Mouse (Mus musculus): ENCODE data around the gene Elp5. TPM values are rescaled to one million over a fixed set of nuclear protein-coding genes. Genes with fewer than 3 reads are reported as not detected.

Elp5 gene
- total RNA-seq, 1 experiment from 2014 or later: 43.7 TPM

DNA sequence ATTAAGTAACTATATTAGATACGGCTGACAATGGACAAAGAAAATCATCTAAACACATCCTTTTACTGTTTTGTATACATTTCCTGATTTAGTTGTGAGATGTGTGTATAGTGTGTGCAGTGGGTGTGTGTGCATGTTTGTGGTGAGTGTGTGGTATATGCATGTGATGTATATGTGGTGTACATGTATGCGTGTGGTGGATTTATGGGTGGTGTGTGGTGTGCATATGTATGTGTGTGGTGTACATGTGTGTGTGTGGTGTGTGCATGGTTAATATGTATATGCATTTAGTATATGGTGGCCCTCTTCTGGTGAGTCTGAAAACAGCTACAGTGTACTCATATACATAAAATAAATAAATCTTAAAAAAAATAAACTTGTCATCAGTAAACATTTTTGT lies 54.8 kb downstream of the Elp5 start:
- ATAC-seq (replicated peaks; ENCODE audit: insufficient number of reproducible peaks, low FRiP score, low TSS enrichment, poor library complexity, severe bottlenecking): no peak

DNA sequence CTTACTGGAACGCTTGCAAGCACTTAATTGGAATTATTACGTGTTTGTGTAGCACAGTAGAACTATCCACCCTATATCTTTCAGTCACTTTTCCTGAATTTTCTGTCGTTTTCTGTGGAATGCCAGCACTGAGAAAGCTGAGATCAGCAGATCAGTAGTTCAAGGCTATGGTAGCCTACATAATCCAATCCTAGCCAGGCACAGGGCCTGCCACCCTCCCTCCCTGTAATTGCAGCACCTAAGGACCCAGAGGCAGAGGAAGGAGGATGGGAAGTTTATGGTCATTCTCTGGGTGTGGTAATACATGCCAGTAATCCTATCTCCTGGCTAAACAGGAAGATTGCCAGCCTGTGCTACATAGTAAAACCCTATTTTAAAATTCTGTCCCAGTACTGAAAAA lies 59.5 kb downstream of the Elp5 start:
- no peak for ATAC-seq (replicated peaks; ENCODE audit: insufficient number of reproducible peaks, low FRiP score, low TSS enrichment, poor library complexity, severe bottlenecking)

DNA sequence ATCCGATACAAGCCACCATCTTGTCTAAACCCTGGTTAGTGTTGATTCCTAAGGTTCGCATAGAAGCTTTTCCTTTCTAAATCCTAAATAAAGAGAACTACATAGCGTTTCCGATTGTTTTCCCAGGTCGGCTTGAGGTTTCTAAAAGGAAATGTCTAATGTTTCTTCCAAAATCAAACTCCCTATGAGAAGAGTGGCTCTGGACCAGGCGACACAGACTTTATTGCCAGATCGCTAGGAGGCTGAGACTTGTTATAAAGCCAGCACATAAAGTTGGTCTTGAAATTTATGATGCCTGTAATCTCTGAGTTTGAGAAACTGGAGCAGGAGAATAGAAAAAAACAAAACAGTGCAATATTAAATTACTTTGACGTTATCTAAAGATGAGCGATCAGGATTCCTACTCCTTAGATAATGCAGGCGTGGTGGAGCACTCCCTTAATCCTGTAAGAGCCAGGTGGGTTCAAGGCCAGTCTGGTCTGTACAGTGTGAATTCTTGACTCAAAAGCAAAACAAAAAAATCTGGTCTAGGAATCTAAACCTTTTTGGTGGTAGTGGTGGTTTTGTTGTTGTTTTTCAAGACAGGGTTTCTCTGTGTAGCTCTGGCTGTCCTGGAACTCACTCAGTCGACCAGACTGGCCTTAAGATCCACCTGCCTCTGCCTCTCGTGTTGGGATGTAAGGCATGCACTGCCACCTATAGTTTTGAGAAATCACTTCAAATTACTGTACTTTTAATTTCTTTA lies 60.1 kb downstream of the Elp5 start:
- no peak for ATAC-seq (replicated peaks; ENCODE audit: insufficient number of reproducible peaks, low FRiP score, low TSS enrichment, poor library complexity, severe bottlenecking)

DNA sequence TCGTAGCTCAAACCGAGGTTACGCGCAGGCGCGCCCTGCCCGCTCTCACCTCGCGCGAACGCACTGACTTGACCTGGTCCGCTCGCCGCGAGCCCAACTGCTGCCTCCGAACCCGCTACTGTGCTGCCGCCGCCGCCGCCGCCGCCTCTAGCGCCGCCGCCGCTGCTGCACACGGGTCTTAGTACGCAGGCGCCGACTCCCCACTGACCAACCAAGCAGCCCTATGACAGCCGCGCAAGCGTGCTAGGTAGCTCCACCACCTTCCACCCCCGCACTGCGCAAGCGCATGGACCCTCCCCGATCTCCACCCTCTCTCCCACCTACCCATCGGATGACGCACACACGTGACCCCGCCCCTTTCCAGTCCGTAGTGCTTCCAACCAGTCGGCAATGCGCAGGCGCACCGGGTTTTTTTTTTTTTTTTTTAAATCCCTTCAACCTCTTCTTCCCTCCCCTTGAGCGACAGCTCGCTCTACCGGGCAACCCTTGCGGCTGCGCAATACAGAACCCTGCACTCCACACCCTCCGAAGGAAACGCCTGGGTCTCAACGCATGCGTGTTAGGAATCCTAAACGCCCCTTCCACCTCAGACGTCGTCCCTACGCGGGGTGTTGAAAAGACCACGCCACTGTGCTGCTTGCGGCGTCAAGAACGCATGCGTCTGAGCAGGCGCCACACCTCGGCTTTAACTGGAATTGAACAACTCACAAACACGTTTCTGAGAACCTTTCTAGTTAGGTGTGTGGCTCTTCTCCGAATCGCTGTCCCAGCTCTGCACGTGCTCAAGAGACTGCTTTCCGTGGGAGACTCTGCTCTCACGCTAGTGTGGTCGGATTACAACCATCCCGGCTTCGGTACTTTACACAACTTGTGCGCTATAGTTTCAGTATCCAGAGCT lies 61.0 kb downstream of the Elp5 start, which contains the start of gene Eif5a:
TSS of gene Eif5a (minus strand) at position 845 of the 898 bp plus-strand sequence.
- peak; percentile 85 for ATAC-seq (replicated peaks; ENCODE audit: insufficient number of reproducible peaks, low FRiP score, low TSS enrichment, poor library complexity, severe bottlenecking)

DNA sequence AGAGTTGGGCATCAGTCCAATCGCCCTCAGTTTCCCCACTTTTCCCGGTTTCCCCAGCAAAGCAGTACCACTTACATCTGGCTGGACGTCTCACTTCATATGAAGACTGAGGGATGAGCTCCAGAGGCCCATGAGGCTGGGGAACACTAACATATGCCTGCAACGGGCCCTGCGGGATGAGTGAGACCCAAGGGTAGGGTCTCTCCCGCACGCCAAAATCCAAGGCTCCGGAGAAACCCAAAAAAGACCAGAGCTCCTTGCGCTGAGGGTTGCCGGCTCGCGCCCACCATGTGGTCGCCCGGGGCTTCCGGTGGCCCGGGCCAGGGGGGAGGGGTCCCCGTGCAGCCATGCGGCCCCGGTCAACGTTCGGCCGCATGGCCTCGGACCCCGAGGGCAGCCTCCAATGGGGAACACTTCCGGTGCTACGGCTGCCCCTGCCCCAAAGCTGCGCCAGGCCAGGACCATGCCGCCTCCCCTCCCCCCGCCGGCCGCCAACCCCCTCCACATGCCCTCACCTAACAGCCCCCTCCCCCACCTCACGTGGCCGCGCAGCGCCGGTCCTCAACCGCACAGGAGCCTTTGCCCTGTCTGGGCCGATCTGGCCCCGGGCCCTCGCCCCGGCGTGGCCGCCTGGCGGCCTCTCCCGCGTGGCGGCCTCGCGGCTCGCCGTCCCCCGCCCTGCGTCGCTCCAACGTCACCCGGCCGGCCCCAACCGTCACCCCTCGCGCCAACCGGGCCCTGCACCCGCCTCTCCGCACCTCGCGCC lies 61.9 kb downstream of the Elp5 start:
- ATAC-seq (replicated peaks; ENCODE audit: insufficient number of reproducible peaks, low FRiP score, low TSS enrichment, poor library complexity, severe bottlenecking): no peak

DNA sequence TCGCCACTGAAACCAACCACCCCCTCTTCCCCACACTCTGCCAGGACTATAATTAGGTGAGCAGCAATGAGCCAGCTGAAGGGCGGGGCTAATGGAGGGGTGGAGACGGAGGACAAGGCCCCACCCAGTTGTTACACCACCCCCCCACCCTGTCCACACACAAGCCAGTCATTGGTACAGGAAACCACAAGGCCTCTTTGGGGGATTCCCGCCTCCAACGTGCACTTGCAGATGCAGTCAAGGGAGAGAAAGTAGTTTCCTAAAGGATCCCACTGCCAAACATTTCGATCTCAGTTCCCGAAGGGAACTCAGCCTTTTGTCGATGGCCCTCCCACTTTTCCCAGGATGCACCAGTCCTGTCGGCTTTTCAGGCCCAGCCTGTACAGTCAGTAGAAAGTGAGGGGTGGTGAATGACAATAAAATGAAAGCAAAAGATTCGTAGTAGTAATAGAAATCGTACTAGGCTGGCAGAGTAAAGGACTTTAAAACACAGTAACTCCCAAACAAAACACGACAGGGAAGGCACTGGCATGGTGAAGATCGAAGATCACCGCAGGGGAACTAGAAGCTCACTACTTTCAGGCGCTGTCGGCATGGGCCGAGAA lies 62.6 kb downstream of the Elp5 start:
- ATAC-seq (replicated peaks; ENCODE audit: insufficient number of reproducible peaks, low FRiP score, low TSS enrichment, poor library complexity, severe bottlenecking): peak; percentile 37

DNA sequence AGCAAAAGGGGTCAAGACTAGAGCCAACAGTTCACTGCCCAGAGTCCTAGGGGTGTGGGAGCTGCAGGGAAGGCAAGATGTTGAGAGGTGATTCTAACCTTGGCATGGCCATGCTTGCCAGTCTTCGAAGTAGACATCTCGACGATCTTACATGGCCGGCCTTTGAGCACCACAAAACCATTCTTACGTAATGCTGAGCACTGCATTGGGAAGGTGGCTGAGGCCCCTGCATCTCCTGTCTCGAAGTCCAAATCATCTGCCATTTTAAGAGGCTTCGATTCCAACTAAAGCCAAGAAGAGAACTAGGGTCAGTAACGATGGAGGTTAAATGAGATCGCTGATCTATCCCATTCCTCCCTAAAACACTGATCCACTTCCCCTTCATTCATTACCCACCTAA lies 63.3 kb downstream of the Elp5 start:
- ATAC-seq (replicated peaks; ENCODE audit: insufficient number of reproducible peaks, low FRiP score, low TSS enrichment, poor library complexity, severe bottlenecking): no peak

Other genes starting within 250 kb of the Elp5 start
- 21.5 to 120 TPM (median 48.7 TPM) in 3 replicates for gene Polr2a, start 223.9 kb downstream of the Elp5 start, total RNA-seq (2017)
- gene Slc35g3, start 220.5 kb downstream of the Elp5 start, total RNA-seq (2017): not detected in 3 replicates
- 6.6 to 23.7 TPM (median 7.7 TPM) in 3 replicates for gene Zbtb4, start 216.6 kb downstream of the Elp5 start, total RNA-seq (2017)
- 2.3 to 5.8 TPM (median 2.7 TPM) in 3 replicates for gene Chrnb1, start 186.6 kb downstream of the Elp5 start, total RNA-seq (2017)
- gene Fgf11, start 180.7 kb downstream of the Elp5 start, total RNA-seq (2017): 0.64 TPM in 1 of 3 replicates, not detected in the others
- not detected in 3 replicates for gene Tmem102, start 176.9 kb downstream of the Elp5 start, total RNA-seq (2017)
- not detected in 3 replicates for gene Gm39566, start 167.2 kb downstream of the Elp5 start, total RNA-seq (2017)
- gene Spem2, start 164.1 kb downstream of the Elp5 start, total RNA-seq (2017): 0.29 TPM in 1 of 3 replicates, not detected in the others
- gene Spem1, start 160.3 kb downstream of the Elp5 start, total RNA-seq (2017): not detected in 3 replicates
- 0.10 to 0.29 TPM (median 0.11 TPM) in 3 replicates for gene Nlgn2, start 144.7 kb downstream of the Elp5 start, total RNA-seq (2017)
- 35.3 to 85.7 TPM (median 75.7 TPM) in 3 replicates for gene Tmem256, start 144.0 kb downstream of the Elp5 start, total RNA-seq (2017)
- gene Plscr3, start 136.1 kb downstream of the Elp5 start, total RNA-seq (2017): 0.53 to 3.8 TPM (median 2.8 TPM) in 3 replicates
- gene Tnk1, start 123.8 kb downstream of the Elp5 start, total RNA-seq (2017): not detected in 3 replicates
- gene Tmem95, start 104.5 kb downstream of the Elp5 start, total RNA-seq (2017): not detected in 3 replicates
- 1.6 to 9.9 TPM (median 2.5 TPM) in 3 replicates for gene Kctd11, start 101.1 kb downstream of the Elp5 start, total RNA-seq (2017)
- 83.6 to 201 TPM (median 84.0 TPM) in 3 replicates for gene Acap1, start 87.0 kb downstream of the Elp5 start, total RNA-seq (2017)
- gene 2810408A11Rik, start 81.5 kb downstream of the Elp5 start, total RNA-seq (2017): 0.87 TPM in 1 of 3 replicates, not detected in the others
- 16.1 to 57.8 TPM (median 24.6 TPM) in 3 replicates for gene Neurl4, start 81.4 kb downstream of the Elp5 start, total RNA-seq (2017)
- 85.4 to 110 TPM (median 101 TPM) in 3 replicates for gene Gps2, start 68.6 kb downstream of the Elp5 start, total RNA-seq (2017)
- 255 to 299 TPM (median 276 TPM) in 3 replicates for gene Eif5a, start 60.6 kb downstream of the Elp5 start, total RNA-seq (2017)
- gene Ybx2, start 46.7 kb downstream of the Elp5 start, total RNA-seq (2017): not detected in 3 replicates
- gene Slc2a4, start 34.3 kb downstream of the Elp5 start, total RNA-seq (2017): not detected in 3 replicates
- gene Cldn7, start 17.7 kb downstream of the Elp5 start, total RNA-seq (2017): not detected in 3 replicates
- 19.4 to 30.8 TPM (median 23.6 TPM) in 3 replicates for gene Ctdnep1, start 1.4 kb downstream of the Elp5 start, total RNA-seq (2017)
- gene Gabarap, start 8.6 kb upstream of the Elp5 start, total RNA-seq (2017): 244 to 340 TPM (median 296 TPM) in 3 replicates
- 48.7 to 74.0 TPM (median 57.5 TPM) in 3 replicates for gene Phf23, start 13.3 kb upstream of the Elp5 start, total RNA-seq (2017)
- gene Dvl2, start 18.1 kb upstream of the Elp5 start, total RNA-seq (2017): 18.6 to 27.1 TPM (median 19.1 TPM) in 3 replicates
- 46.9 to 64.6 TPM (median 55.3 TPM) in 3 replicates for gene Acadvl, start 32.9 kb upstream of the Elp5 start, total RNA-seq (2017)
- gene Dlg4, start 34.4 kb upstream of the Elp5 start, total RNA-seq (2017): 3.5 to 20.2 TPM (median 6.5 TPM) in 3 replicates
- not detected in 3 replicates for gene Asgr1, start 71.6 kb upstream of the Elp5 start, total RNA-seq (2017)
- 2.8 TPM in 1 of 3 replicates, not detected in the others for gene Asgr2, start 110.1 kb upstream of the Elp5 start, total RNA-seq (2017)
- gene Mgl2, start 147.8 kb upstream of the Elp5 start, total RNA-seq (2017): 0.38 to 0.39 TPM in 2 of 3 replicates, not detected in the other
- 5.3 to 21.7 TPM (median 15.6 TPM) in 3 replicates for gene Clec10a, start 173.7 kb upstream of the Elp5 start, total RNA-seq (2017)
- not detected in 3 replicates for gene Slc16a11, start 230.2 kb upstream of the Elp5 start, total RNA-seq (2017)
- 1.9 to 11.0 TPM (median 3.1 TPM) in 3 replicates for gene Slc16a13, start 238.5 kb upstream of the Elp5 start, total RNA-seq (2017)
- gene Bcl6b, start 247.3 kb upstream of the Elp5 start, total RNA-seq (2017): not detected in 3 replicates

All from monocyte, adult 5-6 weeks (primary cell).